Mouse (Mus musculus) liver, postnatal 0 days (tissue): Measurements from ENCODE around the gene Hs3st6. TPM values are rescaled to one million over a fixed set of nuclear protein-coding genes. Genes with fewer than 3 reads are reported as not detected.

ENCODE experiments used
- ATAC-seq: fragments of 200-750 bp; cut with Nextera tagmentation; 2 replicates; pipeline ENCODE4 v1.8.0; 2017; ENCODE audit warnings: mild to moderate bottlenecking, moderate library complexity
- DNase-seq: peaks from one replicate; pipeline ENCODE4 v3.0.0-alpha.2; 2016
- H3K27ac ChIP-seq: fragments of 300-500 bp; sonication (generic); 2 replicates; pipeline ENCODE4 v1.5.1; 2014; ENCODE audit warnings: antibody characterized with exemption, moderate library complexity, mild to moderate bottlenecking, low read depth
- H3K27me3 ChIP-seq: fragments of 300-500 bp; sonication (generic); 2 replicates; pipeline ENCODE4 v1.6.1; 2014; ENCODE audit warnings: low read length, control low read depth, mixed read lengths; ENCODE audit not compliant: insufficient read depth
- H3K36me3 ChIP-seq: fragments of 300-500 bp; sonication (generic); replicated peaks from 2 replicates; pipeline ENCODE4 v1.6.1; 2014; ENCODE audit warnings: mild to moderate bottlenecking, control low read depth, low read length, moderate library complexity, mixed read lengths; ENCODE audit not compliant: insufficient read depth
- H3K4me1 ChIP-seq: fragments of 300-500 bp; sonication (generic); 2 replicates; pipeline ENCODE4 v1.6.1; 2014; ENCODE audit warnings: antibody characterized with exemption, mild to moderate bottlenecking, control low read depth; ENCODE audit not compliant: insufficient read depth
- H3K4me2 ChIP-seq: fragments of 300-500 bp; sonication (generic); 2 replicates; pipeline ENCODE4 v1.6.1; 2014; ENCODE audit warnings: low read depth, mild to moderate bottlenecking, low read length, moderate library complexity, mixed read lengths
- H3K4me3 ChIP-seq: fragments of 300-500 bp; sonication (generic); 2 replicates; pipeline ENCODE4 v1.5.1; 2014; ENCODE audit warnings: low read depth, low read length
- H3K9ac ChIP-seq: fragments of 300-500 bp; sonication (generic); replicated peaks from 2 replicates; pipeline ENCODE4 v1.6.1; 2014; ENCODE audit warnings: mild to moderate bottlenecking, moderate library complexity
- H3K9me3 ChIP-seq: fragments of 300-500 bp; sonication (generic); 2 replicates; pipeline ENCODE4 v1.6.1; 2016; ENCODE audit warnings: mild to moderate bottlenecking, control low read depth, low read length, mixed read lengths
- CTCF ChIP-seq: sonication (generic); IDR thresholded peaks from 2 replicates; pipeline ENCODE4 v1.5.1; 2016; ENCODE audit warnings: antibody characterized with exemption, low read depth
- EP300 ChIP-seq: IDR thresholded peaks from 2 replicates; pipeline ENCODE4 v1.6.1; 2016; ENCODE audit warnings: antibody characterized with exemption, low read depth, mild to moderate bottlenecking
- WGBS: fragments of 180-500 bp; shearing (Covaris S2); extraction: QIAGEN DNeasy Blood & Tissue Kit; methylation state at CpG from one replicate; pipeline ENCODE4 v1.1.7; 2014; ENCODE audit not compliant: insufficient replicate concordance; 5-methylcytosine and 5-hydroxymethylcytosine counted together
- polyA plus RNA-seq: library from polyadenylated mRNA; unstranded; fragments of >200 nt; fragmentation: Nextera tagmentation; extraction: Ambion mirVana; gene quantifications from 2 replicates; pipeline ENCODE4 v1.2.1, GENCODE M21; 2015

The Hs3st6 gene
- polyA plus RNA-seq, 1 experiment from 2014 or later, result 0.20 TPM

DNA sequence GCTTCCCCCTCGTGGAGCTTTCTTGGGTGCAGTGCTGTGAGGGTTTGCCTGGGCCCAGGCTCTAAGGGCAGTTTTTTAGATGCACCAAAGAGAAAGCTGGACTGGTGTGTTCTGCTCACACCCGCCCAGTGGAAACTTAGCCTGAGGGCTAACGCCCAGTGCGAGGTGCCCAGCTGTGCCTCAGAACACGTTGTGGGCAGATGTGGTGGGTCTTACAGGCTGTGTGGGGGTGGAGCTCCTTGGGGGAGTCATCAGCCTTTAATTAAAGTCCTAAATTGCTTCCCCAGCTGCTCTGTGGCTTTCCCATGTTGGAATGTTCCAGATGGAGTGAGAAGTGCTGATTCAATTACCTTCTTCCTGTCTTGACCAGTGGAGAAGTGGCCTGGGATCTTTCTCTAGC lies 8.3 kb downstream of the Hs3st6 start:
- Histone ChIP-seq H3K9me3 (no peaks in the 10 kb centered on the region), H3K9ac (no peak overlapping the region), H3K4me1 (no peaks in the 10 kb centered on the region), H3K27ac (no peak overlapping the region), H3K4me3 (no peak overlapping the region), H3K36me3 (no peaks in the 10 kb centered on the region), H3K27me3 (peaks cover 6% of the 10 kb centered on the region; the same call in 1 of the 2 replicates), H3K4me2 (no peak overlapping the region)
- no peak for DNase-seq
- WGBS, result 52% methylated on average over 5 of the region's 5 CpGs
- 0 out of 2 replicates have a peak, but pooled peaks have one; percentile 6 for TF ChIP-seq CTCF
- TF ChIP-seq EP300, result no peak
- ATAC-seq, result no peak

DNA sequence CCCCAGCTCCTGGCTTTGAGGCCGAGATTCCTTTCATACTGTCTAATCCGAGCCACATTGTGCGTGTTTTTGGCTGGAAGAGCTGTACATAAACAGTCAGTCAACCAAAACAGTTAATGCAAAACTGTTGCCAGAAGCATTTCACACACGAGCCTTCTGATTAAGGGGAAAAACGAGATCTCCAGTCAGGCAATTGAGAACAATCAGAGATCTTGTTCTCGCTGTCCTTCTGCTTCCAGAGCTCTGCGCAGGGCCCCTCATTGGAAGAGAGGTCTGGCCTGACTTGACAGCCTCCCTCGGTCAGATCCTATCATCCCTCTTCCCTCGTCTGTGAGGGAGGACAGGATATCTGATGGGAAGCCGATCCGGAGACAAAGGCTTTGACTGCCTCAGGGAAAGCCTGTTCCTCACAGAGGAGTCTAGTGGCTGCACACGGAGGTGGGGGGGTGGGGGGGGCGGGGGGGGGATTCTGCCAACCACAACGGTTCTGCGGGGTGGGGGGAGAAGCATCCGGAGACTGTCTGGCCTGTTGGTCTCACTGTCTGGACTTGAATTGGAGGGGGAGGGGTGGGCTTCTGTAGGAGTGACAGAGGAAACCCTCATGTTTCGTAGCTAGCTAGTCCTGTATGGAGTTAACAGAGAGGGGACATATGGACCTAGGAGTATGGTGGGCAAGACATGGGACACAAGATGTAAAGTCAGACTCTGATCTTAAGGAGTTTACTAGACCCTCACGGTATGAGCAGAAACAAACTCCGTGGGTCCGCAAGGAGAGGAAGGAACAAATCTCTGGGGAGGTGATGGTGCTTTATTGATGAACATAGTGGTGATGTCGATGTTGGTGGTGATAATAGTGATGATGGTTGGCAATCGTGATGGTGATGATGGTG lies 12.5 kb downstream of the Hs3st6 start:
- DNase-seq (no peak), ATAC-seq (no peak)
- no peak for TF ChIP-seq EP300
- no peak for TF ChIP-seq CTCF
- Histone ChIP-seq H3K4me1 (no peaks in the 10 kb centered on the region), H3K27me3 (peaks cover 12% of the 10 kb centered on the region; the same call in 1 of the 2 replicates), H3K36me3 (no peaks in the 10 kb centered on the region), H3K27ac (no peak overlapping the region), H3K9me3 (no peaks in the 10 kb centered on the region), H3K4me2 (no peak overlapping the region), H3K4me3 (no peak overlapping the region), H3K9ac (no peak overlapping the region)
- 45% methylated on average over 22 of the region's 22 CpGs for WGBS

GRCm38 (mm10) chr17:24766266-24766875 lies 13.6 kb downstream of the Hs3st6 start:
- DNase-seq, result no peak

DNA sequence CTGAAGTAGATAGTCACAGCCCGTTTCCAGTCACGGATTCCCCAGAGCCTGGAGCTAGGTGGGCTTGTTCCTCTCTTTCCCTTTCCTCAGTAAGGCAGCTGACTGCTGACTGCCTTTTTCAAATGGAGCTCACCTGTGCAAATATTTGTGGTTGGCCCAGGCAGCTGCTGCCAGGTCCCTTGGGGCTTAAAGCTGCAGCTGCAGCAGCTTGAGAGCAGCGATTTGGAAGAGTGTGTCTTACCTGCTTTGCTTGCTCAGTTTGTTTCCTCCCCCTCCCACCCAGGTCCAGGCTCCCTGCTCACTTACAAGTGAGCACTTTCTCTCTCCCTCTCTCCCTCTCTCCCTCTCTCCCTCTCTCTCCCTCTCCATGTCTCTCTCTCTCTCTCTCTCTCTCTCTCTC lies 16.4 kb downstream of the Hs3st6 start:
- H3K9ac ChIP-seq, result no peak overlapping the region
- H3K4me2 ChIP-seq, result no peak overlapping the region
- ATAC-seq, result no peak
- no peaks in the 10 kb centered on the region for H3K4me1 ChIP-seq
- DNase-seq, result no peak
- no peak for TF ChIP-seq EP300
- TF ChIP-seq CTCF, result no peak
- no peak overlapping the region for H3K27ac ChIP-seq
- H3K9me3 ChIP-seq, result peaks cover 4% of the 10 kb centered on the region; the same call in 1 of the 2 replicates
- 29% methylated on average over 3 of the region's 3 CpGs for WGBS
- H3K36me3 ChIP-seq, result no peaks in the 10 kb centered on the region
- H3K4me3 ChIP-seq, result no peak overlapping the region
- peaks cover 12% of the 10 kb centered on the region; the same call in 1 of the 2 replicates for H3K27me3 ChIP-seq

More at GRCm38 (mm10) chr17:24766266-24766875, 13.6 kb downstream of the Hs3st6 start:
- Histone ChIP-seq H3K4me1 (no peaks in the 10 kb centered on the region), H3K27ac (no peak overlapping the region), H3K4me3 (no peak overlapping the region), H3K9ac (no peak overlapping the region), H3K27me3 (peaks cover 12% of the 10 kb centered on the region; the same call in 1 of the 2 replicates), H3K36me3 (no peaks in the 10 kb centered on the region), H3K9me3 (no peaks in the 10 kb centered on the region), H3K4me2 (no peak overlapping the region)
- TF ChIP-seq CTCF (no peak), EP300 (no peak)
- WGBS, result 31% methylated on average over 12 of the region's 12 CpGs
- ATAC-seq, result no peak

DNA sequence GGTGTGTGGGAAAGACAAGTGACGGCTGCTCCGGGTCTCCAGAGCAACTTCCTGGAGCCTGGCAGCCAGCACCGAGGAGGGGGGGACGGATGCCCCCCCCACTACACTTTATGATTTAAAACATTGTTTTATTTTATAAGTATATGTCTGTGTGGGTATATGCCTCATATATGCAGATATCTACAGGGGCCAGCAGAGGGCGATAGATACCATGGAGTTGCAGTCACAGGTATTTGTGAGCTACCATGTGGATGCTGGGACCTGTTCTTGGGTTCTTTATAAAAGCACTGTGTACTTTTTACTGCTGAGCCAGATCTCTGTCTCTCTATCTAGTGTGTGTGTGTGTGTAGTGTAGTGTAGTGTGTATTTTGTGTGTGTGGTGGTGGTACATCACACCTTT lies 20.5 kb downstream of the Hs3st6 start:
- no peak overlapping the region for H3K4me3 ChIP-seq
- no peaks in the 10 kb centered on the region for H3K36me3 ChIP-seq
- no peak overlapping the region for H3K4me2 ChIP-seq
- peak; percentile 54 for TF ChIP-seq CTCF
- no peak for TF ChIP-seq EP300
- H3K4me1 ChIP-seq, result no peaks in the 10 kb centered on the region
- WGBS, result 86% methylated on average over 5 of the region's 5 CpGs
- peaks cover 4% of the 10 kb centered on the region; the same call in 1 of the 2 replicates for H3K9me3 ChIP-seq
- no peaks in the 10 kb centered on the region for H3K27me3 ChIP-seq
- H3K27ac ChIP-seq, result no peak overlapping the region
- ATAC-seq, result no peak
- no peak overlapping the region for H3K9ac ChIP-seq
- DNase-seq, result peak; percentile 32

DNA sequence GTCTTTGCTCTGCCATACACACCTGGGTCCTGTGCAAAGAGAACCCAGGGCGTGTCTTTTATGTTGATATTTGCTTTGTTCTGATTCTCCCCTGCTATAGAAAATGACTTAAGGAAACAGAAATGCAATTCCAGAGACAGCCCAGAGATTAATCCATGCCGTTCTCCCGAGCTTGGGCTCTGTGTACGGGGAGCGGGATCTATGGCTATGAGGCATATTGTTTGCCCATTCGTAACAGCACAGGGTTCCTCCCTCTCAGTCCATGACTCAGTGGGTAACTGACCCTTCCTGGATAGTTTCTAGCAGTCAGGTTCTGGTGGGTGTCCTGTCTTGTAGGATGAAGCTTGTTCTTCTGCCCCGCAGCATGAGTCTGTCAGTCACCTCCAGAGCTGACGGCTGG lies 22.4 kb downstream of the Hs3st6 start:
- peaks cover 4% of the 10 kb centered on the region; the same call in 1 of the 2 replicates for H3K9me3 ChIP-seq
- no peak overlapping the region for H3K4me3 ChIP-seq
- no peaks in the 10 kb centered on the region for H3K4me1 ChIP-seq
- no peak for TF ChIP-seq EP300
- no peak for TF ChIP-seq CTCF
- DNase-seq, result no peak
- H3K27ac ChIP-seq, result no peak overlapping the region
- no peaks in the 10 kb centered on the region for H3K27me3 ChIP-seq
- 74% methylated on average over 8 of the region's 8 CpGs for WGBS
- no peak for ATAC-seq
- no peaks in the 10 kb centered on the region for H3K36me3 ChIP-seq
- H3K4me2 ChIP-seq, result no peak overlapping the region
- H3K9ac ChIP-seq, result no peak overlapping the region
